Mouse (Mus musculus): ENCODE results near the gene Gm11114.

DNA sequence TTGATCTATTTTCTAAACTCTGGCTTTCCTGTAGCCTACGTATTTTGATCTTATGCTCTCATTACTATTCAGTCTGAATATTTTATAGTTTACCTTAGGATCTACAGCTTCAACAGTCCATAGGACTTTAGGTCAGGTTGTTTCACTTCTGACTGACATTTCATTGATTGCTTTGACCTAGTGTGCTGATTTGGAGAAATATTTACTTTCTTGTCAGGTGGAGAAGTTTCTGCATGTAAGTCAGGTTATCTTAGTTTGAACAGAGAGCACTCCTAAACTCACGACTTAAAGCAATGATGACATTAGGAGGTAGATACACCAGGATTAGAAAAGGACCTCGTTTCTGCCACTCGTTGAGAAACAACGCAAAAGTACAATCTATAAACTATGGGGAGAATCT is 45.7 kb upstream of the Gm11114 start:
- no peak for TF ChIP-seq CTCF (IDR thresholded peaks at IDR 0.05; ENCODE audit: low read depth, low read length)
- TF ChIP-seq POLR2A (IDR thresholded peaks at IDR 0.05; ENCODE audit: borderline replicate concordance, low read depth, low read length) = no peak

Data from bone marrow macrophage, adult 2 months (primary cell).